Mouse (Mus musculus) forebrain, embryonic 14.5 days (tissue): ENCODE measurements around the gene Lamtor2. TPM values are rescaled to one million over a fixed set of nuclear protein-coding genes. Genes with fewer than 3 reads are reported as not detected.
A peak's percentile ranks its signal among the peaks of the same experiment; 100 is the strongest.

Experiments
- ATAC-seq: fragments of 200-750 bp; cut with Nextera tagmentation; 2 replicates; pipeline ENCODE4 v1.8.0; 2017; ENCODE audit warnings: mild to moderate bottlenecking, moderate library complexity
- DNase-seq: peaks from one replicate; pipeline ENCODE4 v3.0.0-alpha.2; 2015; ENCODE audit warnings: low spot score
- H3K27ac ChIP-seq: fragments of 300-500 bp; sonication (generic); 2 replicates; pipeline ENCODE4 v1.5.1; 2014; ENCODE audit warnings: low read depth, mild to moderate bottlenecking, control low read depth, low read length, moderate library complexity
- H3K27me3 ChIP-seq: fragments of 300-500 bp; sonication (generic); replicated peaks from 2 replicates; pipeline ENCODE4 v1.6.1; 2014; ENCODE audit warnings: low read length, control low read depth, mixed read lengths; ENCODE audit not compliant: control insufficient read depth, insufficient read depth
- H3K36me3 ChIP-seq: fragments of 300-500 bp; sonication (generic); 2 replicates; pipeline ENCODE4 v1.6.1; 2014; ENCODE audit warnings: low read length, control low read depth; ENCODE audit not compliant: control insufficient read depth, insufficient read depth
- H3K4me1 ChIP-seq: fragments of 300-500 bp; sonication (generic); 2 replicates; pipeline ENCODE4 v1.6.1; 2014; ENCODE audit warnings: antibody characterized with exemption, low read length, control low read depth; ENCODE audit not compliant: control insufficient read depth, insufficient read depth
- H3K4me2 ChIP-seq: fragments of 300-500 bp; sonication (generic); 2 replicates; pipeline ENCODE4 v1.6.1; 2014; ENCODE audit warnings: mild to moderate bottlenecking, control low read depth, low read length
- H3K4me3 ChIP-seq: fragments of 300-500 bp; sonication (generic); 2 replicates; pipeline ENCODE4 v1.5.1; 2014; ENCODE audit warnings: low read depth, low read length, control low read depth
- H3K9ac ChIP-seq: fragments of 300-500 bp; sonication (generic); 2 replicates; pipeline ENCODE4 v1.6.1; 2014; ENCODE audit warnings: mild to moderate bottlenecking, low read length, control low read depth, moderate library complexity
- H3K9me3 ChIP-seq: fragments of 300-500 bp; sonication (generic); replicated peaks from 2 replicates; pipeline ENCODE4 v1.6.1; 2016; ENCODE audit warnings: low read length, control low read depth, mixed read lengths; ENCODE audit not compliant: control insufficient read depth
- WGBS: fragments of 180-500 bp; shearing (Covaris S2); extraction: QIAGEN DNeasy Blood & Tissue Kit; methylation state at CpG from one replicate; pipeline ENCODE4 v1.1.7; 2014; 5-methylcytosine and 5-hydroxymethylcytosine counted together
- polyA plus RNA-seq: library from polyadenylated mRNA; unstranded; fragments of >200 nt; fragmentation: Nextera tagmentation; extraction: Ambion mirVana; gene quantifications from 2 replicates; pipeline ENCODE4 v1.2.1, GENCODE M21; 2014

Lamtor2 gene
- polyA plus RNA-seq, 1 experiment from 2014 or later: 122 TPM

- 69% methylated on average over 4 of the region's 4 CpGs for WGBS
- H3K4me1 ChIP-seq: no peaks in the 10 kb centered on the region
- H3K9me3 ChIP-seq: no peaks in the 10 kb centered on the region
- H3K36me3 ChIP-seq: peaks cover 94% of the 10 kb centered on the region
- H3K4me2 ChIP-seq: no peak overlapping the region
- H3K27me3 ChIP-seq: no peaks in the 10 kb centered on the region
- H3K27ac ChIP-seq: no peak overlapping the region
- peak; percentile 37; the same call in 1 of the 2 replicates for ATAC-seq
- DNase-seq: no peak
- H3K9ac ChIP-seq: no peak overlapping the region
- H3K4me3 ChIP-seq: no peak overlapping the region
These were observed 9.1 kb upstream of the Lamtor2 start for GRCm38 (mm10) chr3:88561989-88562388.

DNA sequence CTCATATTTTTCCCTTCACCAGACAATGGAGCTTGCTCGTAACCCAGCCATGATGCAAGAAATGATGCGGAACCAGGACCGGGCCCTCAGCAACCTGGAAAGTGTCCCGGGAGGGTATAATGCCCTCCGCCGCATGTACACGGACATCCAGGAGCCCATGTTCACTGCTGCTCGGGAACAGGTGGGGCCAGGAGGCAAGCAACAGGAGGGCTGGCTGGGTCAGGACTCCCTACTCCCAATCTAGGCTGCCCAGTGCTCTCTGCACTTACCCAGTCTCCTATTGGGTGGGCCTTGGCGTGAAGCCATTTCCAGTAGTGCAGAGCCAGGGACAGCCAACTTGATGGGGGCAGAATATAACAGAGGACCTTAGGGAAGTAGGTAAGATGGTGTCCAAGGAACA is 6.7 kb upstream of the Lamtor2 start:
- no peaks in the 10 kb centered on the region for H3K9me3 ChIP-seq
- ATAC-seq: no peak

GRCm38 (mm10) chr3:88556616-88557015 is 3.7 kb upstream of the Lamtor2 start:
- Histone ChIP-seq H3K9ac (no peak overlapping the region), H3K9me3 (no peaks in the 10 kb centered on the region), H3K36me3 (peaks cover 55% of the 10 kb centered on the region), H3K27ac (no peak overlapping the region), H3K4me3 (no peak overlapping the region), H3K27me3 (no peaks in the 10 kb centered on the region), H3K4me2 (no peak overlapping the region), H3K4me1 (peaks cover 16% of the 10 kb centered on the region)
- ATAC-seq (no peak), DNase-seq (no peak)
- WGBS: 94% methylated on average over 8 of the region's 8 CpGs

More for the DNA sequence above, 6.7 kb upstream of the Lamtor2 start:
- DNase-seq: no peak
- H3K4me3 ChIP-seq: no peak overlapping the region
- peaks cover 7% of the 10 kb centered on the region for H3K4me1 ChIP-seq
- no peak overlapping the region for H3K9ac ChIP-seq
- no peak overlapping the region for H3K4me2 ChIP-seq
- WGBS: 96% methylated on average over 9 of the region's 9 CpGs
- no peak overlapping the region for H3K27ac ChIP-seq
- H3K36me3 ChIP-seq: peaks cover 84% of the 10 kb centered on the region
- no peaks in the 10 kb centered on the region for H3K27me3 ChIP-seq

DNA sequence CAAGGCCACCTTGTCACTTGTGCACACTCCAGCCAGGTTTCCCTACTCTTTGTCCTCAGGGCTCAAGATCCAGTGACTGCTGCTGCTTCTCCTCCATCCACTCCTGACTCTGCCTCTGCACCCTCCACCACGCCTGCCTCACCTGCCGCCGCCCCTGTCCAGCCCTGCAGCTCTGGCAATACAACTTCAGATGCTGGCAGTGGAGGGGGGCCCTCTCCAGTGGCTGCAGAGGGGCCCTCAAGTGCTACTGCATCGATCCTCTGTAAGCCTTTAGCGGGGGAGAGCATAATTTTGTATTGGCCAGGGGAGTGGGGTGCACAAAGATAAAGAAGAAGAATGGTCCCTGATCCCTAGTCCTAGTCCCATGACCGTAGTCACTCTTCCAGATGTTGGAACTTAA is 2.9 kb upstream of the Lamtor2 start:
- H3K27me3 ChIP-seq: no peaks in the 10 kb centered on the region
- 98% methylated on average over 6 of the region's 6 CpGs for WGBS
- H3K4me3 ChIP-seq: no peak overlapping the region
- no peaks in the 10 kb centered on the region for H3K9me3 ChIP-seq
- H3K4me1 ChIP-seq: peaks cover 16% of the 10 kb centered on the region
- H3K27ac ChIP-seq: no peak overlapping the region
- no peak overlapping the region for H3K4me2 ChIP-seq
- DNase-seq: no peak
- H3K9ac ChIP-seq: no peak overlapping the region
- H3K36me3 ChIP-seq: peaks cover 46% of the 10 kb centered on the region
- no peak for ATAC-seq

- Histone ChIP-seq H3K36me3 (peaks cover 40% of the 10 kb centered on the region), H3K27ac (no peak overlapping the region), H3K4me3 (no peak overlapping the region), H3K4me2 (peak overlapping the region; percentile 81), H3K9me3 (no peaks in the 10 kb centered on the region), H3K27me3 (no peaks in the 10 kb centered on the region), H3K4me1 (peaks cover 16% of the 10 kb centered on the region), H3K9ac (peak overlapping the region; percentile 2; the same call in 1 of the 2 replicates)
- 92% methylated on average over 5 of the region's 5 CpGs for WGBS
- DNase-seq (no peak), ATAC-seq (no peak)
These were observed 2.3 kb upstream of the Lamtor2 start for GRCm38 (mm10) chr3:88555069-88555605.

DNA sequence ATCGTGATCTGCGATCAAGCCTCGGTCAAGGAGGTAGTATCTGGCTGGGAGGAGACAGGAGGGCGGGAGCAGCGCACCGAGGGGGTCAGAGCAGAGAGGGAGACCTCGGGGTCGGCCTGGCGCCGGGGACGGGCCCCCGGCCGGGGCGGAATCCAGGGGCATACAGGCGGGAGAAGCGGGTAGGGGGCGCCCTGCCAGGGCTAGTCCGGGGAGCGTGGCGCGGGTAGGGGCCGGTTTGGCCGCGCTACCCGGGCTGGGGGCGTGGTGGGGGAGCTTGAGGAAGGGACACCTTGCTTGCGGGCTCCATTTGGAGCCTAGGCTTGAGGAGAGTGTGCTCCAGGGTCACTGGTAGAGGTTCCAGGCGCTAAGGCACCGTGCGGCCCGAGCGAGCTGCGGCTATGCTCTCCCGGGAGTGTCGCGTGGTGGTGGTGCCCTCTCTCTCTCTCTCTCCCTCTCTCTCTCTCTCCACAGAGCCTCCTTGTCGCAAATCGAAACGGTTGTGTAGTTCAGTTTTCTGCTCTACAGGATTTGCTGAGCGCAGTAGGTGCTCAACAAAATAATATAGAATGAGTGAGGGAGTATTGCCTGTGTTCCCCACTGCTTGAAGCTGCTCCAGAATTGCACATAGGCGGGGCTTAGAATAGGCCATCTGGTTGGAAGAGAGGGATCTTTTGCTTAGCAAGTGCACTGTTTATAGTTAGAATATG is 1.2 kb upstream of the Lamtor2 start:
- ATAC-seq: peak; percentile 42
- peaks cover 16% of the 10 kb centered on the region for H3K4me1 ChIP-seq
- peak overlapping the region; percentile 94 for H3K27ac ChIP-seq
- H3K9me3 ChIP-seq: no peaks in the 10 kb centered on the region
- H3K27me3 ChIP-seq: no peaks in the 10 kb centered on the region
- peaks cover 29% of the 10 kb centered on the region for H3K36me3 ChIP-seq
- DNase-seq: peak; percentile 84
- H3K9ac ChIP-seq: peak overlapping the region; percentile 94
- peak overlapping the region; percentile 81 for H3K4me2 ChIP-seq
- under 1% methylated on average over 40 of the region's 41 CpGs for WGBS
- H3K4me3 ChIP-seq: peak overlapping the region; percentile 93

DNA sequence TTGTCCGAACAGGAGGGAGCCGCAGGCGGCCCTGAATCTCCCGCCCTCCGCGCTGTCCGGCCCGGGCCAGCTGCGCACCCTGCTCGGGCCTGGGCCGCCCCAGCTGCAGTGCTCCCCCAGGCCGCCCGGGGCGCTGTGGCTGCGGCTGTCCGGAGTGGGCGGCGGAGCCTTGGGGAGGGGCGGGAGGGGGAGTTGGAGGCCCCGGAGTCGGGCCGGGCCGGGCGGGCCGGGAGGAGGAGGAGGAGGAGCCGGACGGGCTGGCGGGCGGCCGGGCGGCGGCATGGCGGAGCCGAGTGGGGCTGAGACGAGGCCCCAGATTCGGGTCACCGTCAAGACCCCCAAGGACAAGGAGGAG is 628 bp upstream of the Lamtor2 start, which contains the start of gene Ubqln4:
Gene Ubqln4, plus strand, starts transcription at position 234 of the 355 bp plus-strand sequence.
- Histone ChIP-seq H3K27me3 (no peaks in the 10 kb centered on the region), H3K27ac (peak within 1 kb of the TSS; percentile 94), H3K4me1 (peaks cover 16% of the 10 kb centered on the region), H3K9me3 (no peaks in the 10 kb centered on the region), H3K4me2 (peak within 1 kb of the TSS; percentile 81), H3K4me3 (peak within 1 kb of the TSS; percentile 93), H3K36me3 (peaks cover 24% of the 10 kb centered on the region), H3K9ac (peak within 1 kb of the TSS; percentile 94)
- 0% methylated on average over 36 of the region's 37 CpGs for WGBS
- peak; percentile 88 for DNase-seq
- peak; percentile 88 for ATAC-seq

GRCm38 (mm10) chr3:88552082-88552645 is 710 bp downstream of the Lamtor2 start:
- no peaks in the 10 kb centered on the region for H3K9me3 ChIP-seq
- H3K9ac ChIP-seq: peak overlapping the region; percentile 94
- ATAC-seq: no peak
- H3K36me3 ChIP-seq: peaks cover 16% of the 10 kb centered on the region
- no peak for DNase-seq
- WGBS: 27% methylated on average over 16 of the region's 16 CpGs
- H3K4me3 ChIP-seq: peak overlapping the region; percentile 93
- H3K4me1 ChIP-seq: peaks cover 16% of the 10 kb centered on the region
- no peaks in the 10 kb centered on the region for H3K27me3 ChIP-seq
- peak overlapping the region; percentile 81 for H3K4me2 ChIP-seq
- H3K27ac ChIP-seq: peak overlapping the region; percentile 94; the same call in 1 of the 2 replicates

GRCm38 (mm10) chr3:88551586-88551985 is 1.3 kb downstream of the Lamtor2 start:
- no peak overlapping the region for H3K9ac ChIP-seq
- H3K4me2 ChIP-seq: peak overlapping the region; percentile 81; the same call in 1 of the 2 replicates
- no peak overlapping the region for H3K4me3 ChIP-seq
- H3K9me3 ChIP-seq: no peaks in the 10 kb centered on the region
- peaks cover 10% of the 10 kb centered on the region for H3K36me3 ChIP-seq
- WGBS: 83% methylated on average over 4 of the region's 4 CpGs
- DNase-seq (no peak), ATAC-seq (no peak)
- H3K27me3 ChIP-seq: no peaks in the 10 kb centered on the region
- H3K4me1 ChIP-seq: peaks cover 16% of the 10 kb centered on the region
- H3K27ac ChIP-seq: no peak overlapping the region
